Mouse (Mus musculus): ENCODE results near the gene Hoxb7. TPM values are rescaled to one million over a fixed set of nuclear protein-coding genes. Genes with fewer than 3 reads are reported as not detected.

The Hoxb7 gene
- polyA plus RNA-seq, 1 experiment from 2014 or later: not detected

- Histone ChIP-seq H3K9me3 (ENCODE audit: control insufficient read depth, low read length) (no peaks in the 10 kb centered on the region), H3K4me2 (ENCODE audit: low read length) (no peak overlapping the region), H3K4me3 (replicated peaks; ENCODE audit: low read depth, low read length) (no peak overlapping the region), H3K27me3 (ENCODE audit: control insufficient read depth, insufficient read depth, low read length) (peaks cover 99% of the 10 kb centered on the region), H3K4me1 (ENCODE audit: control insufficient read depth, insufficient read depth, low read length) (no peaks in the 10 kb centered on the region), H3K9ac (replicated peaks; ENCODE audit: low read length) (no peak overlapping the region), H3K36me3 (ENCODE audit: control insufficient read depth, insufficient read depth, low read length) (no peaks in the 10 kb centered on the region), H3K27ac (replicated peaks; ENCODE audit: low read depth, low read length) (no peak overlapping the region)
- WGBS: 4% methylated on average over 6 of the region's 6 CpGs
- DNase-seq: no peak
- ATAC-seq (ENCODE audit: low FRiP score, low TSS enrichment): no peak
Measured at GRCm38 (mm10) chr11:96322738-96323137, 36.3 kb downstream of the Hoxb7 start.

GRCm38 (mm10) chr11:96323154-96323553 lies 36.7 kb downstream of the Hoxb7 start, which contains the start of gene Hoxb3:
TSS of gene Hoxb3 (plus strand) at chr11:96323326.
- Histone ChIP-seq H3K4me1 (ENCODE audit: control insufficient read depth, insufficient read depth, low read length) (no peaks in the 10 kb centered on the region), H3K9ac (replicated peaks; ENCODE audit: low read length) (no peak within 1 kb of the TSS), H3K4me2 (ENCODE audit: low read length) (no peak within 1 kb of the TSS), H3K36me3 (ENCODE audit: control insufficient read depth, insufficient read depth, low read length) (no peaks in the 10 kb centered on the region), H3K27me3 (ENCODE audit: control insufficient read depth, insufficient read depth, low read length) (peaks cover 99% of the 10 kb centered on the region), H3K27ac (replicated peaks; ENCODE audit: low read depth, low read length) (no peak within 1 kb of the TSS), H3K9me3 (ENCODE audit: control insufficient read depth, low read length) (no peaks in the 10 kb centered on the region), H3K4me3 (replicated peaks; ENCODE audit: low read depth, low read length) (no peak within 1 kb of the TSS)
- DNase-seq (no peak), ATAC-seq (ENCODE audit: low FRiP score, low TSS enrichment) (no peak)
- 1% methylated on average over 10 of the region's 10 CpGs for WGBS

GRCm38 (mm10) chr11:96324125-96324524 lies 37.7 kb downstream of the Hoxb7 start:
- Histone ChIP-seq H3K4me2 (ENCODE audit: low read length) (no peak overlapping the region), H3K4me3 (replicated peaks; ENCODE audit: low read depth, low read length) (no peak overlapping the region), H3K9ac (replicated peaks; ENCODE audit: low read length) (no peak overlapping the region), H3K36me3 (ENCODE audit: control insufficient read depth, insufficient read depth, low read length) (no peaks in the 10 kb centered on the region), H3K4me1 (ENCODE audit: control insufficient read depth, insufficient read depth, low read length) (no peaks in the 10 kb centered on the region), H3K9me3 (ENCODE audit: control insufficient read depth, low read length) (no peaks in the 10 kb centered on the region), H3K27ac (replicated peaks; ENCODE audit: low read depth, low read length) (no peak overlapping the region), H3K27me3 (ENCODE audit: control insufficient read depth, insufficient read depth, low read length) (peaks cover 99% of the 10 kb centered on the region)
- ATAC-seq (ENCODE audit: low FRiP score, low TSS enrichment): no peak
- WGBS: 0% methylated on average over 5 of the region's 5 CpGs
- DNase-seq: no peak

- Histone ChIP-seq H3K9me3 (ENCODE audit: control insufficient read depth, low read length) (no peaks in the 10 kb centered on the region), H3K4me3 (replicated peaks; ENCODE audit: low read depth, low read length) (no peak overlapping the region), H3K27ac (replicated peaks; ENCODE audit: low read depth, low read length) (no peak overlapping the region), H3K9ac (replicated peaks; ENCODE audit: low read length) (no peak overlapping the region), H3K4me2 (ENCODE audit: low read length) (no peak overlapping the region), H3K27me3 (ENCODE audit: control insufficient read depth, insufficient read depth, low read length) (peaks cover 99% of the 10 kb centered on the region), H3K36me3 (ENCODE audit: control insufficient read depth, insufficient read depth, low read length) (no peaks in the 10 kb centered on the region), H3K4me1 (ENCODE audit: control insufficient read depth, insufficient read depth, low read length) (no peaks in the 10 kb centered on the region)
- DNase-seq: no peak
- WGBS: 4% methylated on average over 8 of the region's 8 CpGs
- no peak for ATAC-seq (ENCODE audit: low FRiP score, low TSS enrichment)
Measured at GRCm38 (mm10) chr11:96324965-96325364, 38.5 kb downstream of the Hoxb7 start.

- no peak overlapping the region for H3K27ac ChIP-seq (replicated peaks; ENCODE audit: low read depth, low read length)
- ATAC-seq (ENCODE audit: low FRiP score, low TSS enrichment) (no peak), DNase-seq (no peak)
- H3K4me2 ChIP-seq (ENCODE audit: low read length): no peak overlapping the region
- no peak overlapping the region for H3K9ac ChIP-seq (replicated peaks; ENCODE audit: low read length)
- H3K4me3 ChIP-seq (replicated peaks; ENCODE audit: low read depth, low read length): no peak overlapping the region
- 2% methylated on average over 22 of the region's 22 CpGs for WGBS
- H3K36me3 ChIP-seq (ENCODE audit: control insufficient read depth, insufficient read depth, low read length): no peaks in the 10 kb centered on the region
- H3K4me1 ChIP-seq (ENCODE audit: control insufficient read depth, insufficient read depth, low read length): no peaks in the 10 kb centered on the region
- H3K27me3 ChIP-seq (ENCODE audit: control insufficient read depth, insufficient read depth, low read length): peaks cover 99% of the 10 kb centered on the region
- H3K9me3 ChIP-seq (ENCODE audit: control insufficient read depth, low read length): no peaks in the 10 kb centered on the region
Measured at GRCm38 (mm10) chr11:96325747-96326212, 39.4 kb downstream of the Hoxb7 start.

- Histone ChIP-seq H3K27ac (replicated peaks; ENCODE audit: low read depth, low read length) (no peak overlapping the region), H3K9ac (replicated peaks; ENCODE audit: low read length) (no peak overlapping the region), H3K4me1 (ENCODE audit: control insufficient read depth, insufficient read depth, low read length) (no peaks in the 10 kb centered on the region), H3K36me3 (ENCODE audit: control insufficient read depth, insufficient read depth, low read length) (no peaks in the 10 kb centered on the region), H3K4me2 (ENCODE audit: low read length) (no peak overlapping the region), H3K9me3 (ENCODE audit: control insufficient read depth, low read length) (no peaks in the 10 kb centered on the region), H3K4me3 (replicated peaks; ENCODE audit: low read depth, low read length) (no peak overlapping the region), H3K27me3 (ENCODE audit: control insufficient read depth, insufficient read depth, low read length) (peaks cover 99% of the 10 kb centered on the region)
- ATAC-seq (ENCODE audit: low FRiP score, low TSS enrichment) (no peak), DNase-seq (no peak)
- 2% methylated on average over 12 of the region's 12 CpGs for WGBS
Measured at GRCm38 (mm10) chr11:96326705-96327104, 40.3 kb downstream of the Hoxb7 start.

- Histone ChIP-seq H3K4me1 (ENCODE audit: control insufficient read depth, insufficient read depth, low read length) (no peaks in the 10 kb centered on the region), H3K27me3 (ENCODE audit: control insufficient read depth, insufficient read depth, low read length) (peaks cover 99% of the 10 kb centered on the region), H3K4me2 (ENCODE audit: low read length) (no peak overlapping the region), H3K9me3 (ENCODE audit: control insufficient read depth, low read length) (no peaks in the 10 kb centered on the region), H3K36me3 (ENCODE audit: control insufficient read depth, insufficient read depth, low read length) (no peaks in the 10 kb centered on the region), H3K27ac (replicated peaks; ENCODE audit: low read depth, low read length) (no peak overlapping the region), H3K9ac (replicated peaks; ENCODE audit: low read length) (no peak overlapping the region), H3K4me3 (replicated peaks; ENCODE audit: low read depth, low read length) (no peak overlapping the region)
- 1% methylated on average over 7 of the region's 7 CpGs for WGBS
- no peak for ATAC-seq (ENCODE audit: low FRiP score, low TSS enrichment)
- no peak for DNase-seq
Measured at GRCm38 (mm10) chr11:96327122-96327521, 40.7 kb downstream of the Hoxb7 start.

- Histone ChIP-seq H3K9me3 (ENCODE audit: control insufficient read depth, low read length) (no peaks in the 10 kb centered on the region), H3K4me3 (replicated peaks; ENCODE audit: low read depth, low read length) (no peak overlapping the region), H3K4me1 (ENCODE audit: control insufficient read depth, insufficient read depth, low read length) (no peaks in the 10 kb centered on the region), H3K36me3 (ENCODE audit: control insufficient read depth, insufficient read depth, low read length) (no peaks in the 10 kb centered on the region), H3K4me2 (ENCODE audit: low read length) (no peak overlapping the region), H3K27me3 (ENCODE audit: control insufficient read depth, insufficient read depth, low read length) (peaks cover 99% of the 10 kb centered on the region), H3K9ac (replicated peaks; ENCODE audit: low read length) (no peak overlapping the region), H3K27ac (replicated peaks; ENCODE audit: low read depth, low read length) (no peak overlapping the region)
- DNase-seq (no peak), ATAC-seq (ENCODE audit: low FRiP score, low TSS enrichment) (no peak)
- 1% methylated on average over 5 of the region's 5 CpGs for WGBS
Measured at GRCm38 (mm10) chr11:96327750-96328149, 41.3 kb downstream of the Hoxb7 start.

- Histone ChIP-seq H3K4me2 (ENCODE audit: low read length) (no peak overlapping the region), H3K9ac (replicated peaks; ENCODE audit: low read length) (no peak overlapping the region), H3K9me3 (ENCODE audit: control insufficient read depth, low read length) (no peaks in the 10 kb centered on the region), H3K36me3 (ENCODE audit: control insufficient read depth, insufficient read depth, low read length) (no peaks in the 10 kb centered on the region), H3K4me1 (ENCODE audit: control insufficient read depth, insufficient read depth, low read length) (no peaks in the 10 kb centered on the region), H3K27ac (replicated peaks; ENCODE audit: low read depth, low read length) (no peak overlapping the region), H3K27me3 (ENCODE audit: control insufficient read depth, insufficient read depth, low read length) (peaks cover 99% of the 10 kb centered on the region), H3K4me3 (replicated peaks; ENCODE audit: low read depth, low read length) (no peak overlapping the region)
- DNase-seq (no peak), ATAC-seq (ENCODE audit: low FRiP score, low TSS enrichment) (no peak)
- WGBS: 3% methylated on average over 8 of the region's 8 CpGs
Measured at GRCm38 (mm10) chr11:96328605-96329004, 42.2 kb downstream of the Hoxb7 start.
